ENCODE assay signal across 8 mouse cellular contexts in the genomic region with DNA sequence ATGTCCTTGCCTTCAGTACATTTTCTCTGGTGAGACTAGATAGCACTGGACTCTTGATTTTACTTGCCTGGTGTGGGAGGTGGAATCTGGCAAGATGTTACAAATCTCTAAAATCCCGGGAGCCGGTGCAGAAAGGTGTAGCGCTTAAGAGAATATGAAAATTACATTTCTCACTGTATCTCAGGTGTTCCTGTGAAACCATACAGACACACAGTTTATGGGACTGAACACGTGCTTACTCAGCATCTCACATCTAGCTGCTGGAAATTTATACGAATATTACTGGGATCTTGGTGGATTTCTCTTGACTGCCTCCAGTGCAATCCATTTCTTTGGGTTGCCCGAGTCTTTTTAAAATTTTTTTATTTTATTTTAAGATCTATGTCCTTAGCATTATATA. TPM values are rescaled to one million over a fixed set of nuclear protein-coding genes. Genes with fewer than 3 reads are reported as not detected.
DNase-seq lines count a peak whose midpoint lies in the region; ATAC-seq lines count a peak whose summit lies in the region.

No protein-coding gene starts in this region.

- H3K4me3 ChIP-seq in kidney, embryonic 14.5 days (ENCODE audit: low read length): peak overlapping the region; percentile 58
- peak overlapping the region; percentile 87 for H3K4me3 ChIP-seq in hindbrain, embryonic 14.5 days (replicated peaks; ENCODE audit: low read length)
- H3K4me3 ChIP-seq in midbrain, embryonic 14.5 days (replicated peaks; ENCODE audit: low read depth, low read length): peak overlapping the region; percentile 99

- H3K4me2 ChIP-seq in kidney, embryonic 14.5 days (replicated peaks; ENCODE audit: low read depth, low read length): peak overlapping the region; percentile 74
- peak overlapping the region; percentile 80 for H3K4me2 ChIP-seq in hindbrain, embryonic 14.5 days (replicated peaks)
- peak overlapping the region; percentile 86 for H3K4me2 ChIP-seq in midbrain, embryonic 14.5 days (ENCODE audit: low read length)

- H3K36me3 ChIP-seq in kidney, embryonic 14.5 days (ENCODE audit: control insufficient read depth, insufficient read depth, low read length): peaks cover 10% of the 10 kb centered on the region; the same call in 1 of the 2 replicates
- peaks cover 12% of the 10 kb centered on the region for H3K36me3 ChIP-seq in hindbrain, embryonic 14.5 days (replicated peaks; ENCODE audit: control insufficient read depth, insufficient read depth)
- peaks cover 4% of the 10 kb centered on the region; the same call in 1 of the 2 replicates for H3K36me3 ChIP-seq in midbrain, embryonic 14.5 days (ENCODE audit: control insufficient read depth, insufficient read depth, low read length)

- no peak overlapping the region for H3K27ac ChIP-seq in kidney, embryonic 14.5 days (ENCODE audit: low read depth, low read length)
- H3K27ac ChIP-seq in hindbrain, embryonic 14.5 days: no peak overlapping the region
- no peak overlapping the region for H3K27ac ChIP-seq in midbrain, embryonic 14.5 days (replicated peaks; ENCODE audit: low read depth, low read length)

- H3K27me3 ChIP-seq in kidney, embryonic 14.5 days (ENCODE audit: control insufficient read depth, insufficient read depth, low read length): no peaks in the 10 kb centered on the region
- no peaks in the 10 kb centered on the region for H3K27me3 ChIP-seq in hindbrain, embryonic 14.5 days (ENCODE audit: control insufficient read depth, insufficient read depth, low read length)
- no peaks in the 10 kb centered on the region for H3K27me3 ChIP-seq in midbrain, embryonic 14.5 days (ENCODE audit: control insufficient read depth, insufficient read depth, low read length)

- H3K9me3 ChIP-seq in kidney, embryonic 14.5 days (ENCODE audit: control insufficient read depth, low read length): no peaks in the 10 kb centered on the region
- H3K9me3 ChIP-seq in hindbrain, embryonic 14.5 days (ENCODE audit: control insufficient read depth, low read length): no peaks in the 10 kb centered on the region
- H3K9me3 ChIP-seq in midbrain, embryonic 14.5 days (ENCODE audit: control insufficient read depth, low read length): no peaks in the 10 kb centered on the region

- 66% methylated on average over 6 of the region's 6 CpGs for WGBS in kidney, embryonic 14.5 days
- 83% methylated on average over 6 of the region's 6 CpGs for WGBS in hindbrain, embryonic 14.5 days
- 87% methylated on average over 6 of the region's 6 CpGs for WGBS in midbrain, embryonic 14.5 days

- H3K9ac ChIP-seq in kidney, embryonic 14.5 days (ENCODE audit: low read depth, low read length): peak overlapping the region; percentile 80; the same call in 1 of the 2 replicates
- peak overlapping the region; percentile 88 for H3K9ac ChIP-seq in hindbrain, embryonic 14.5 days
- H3K9ac ChIP-seq in midbrain, embryonic 14.5 days (replicated peaks; ENCODE audit: low read length): peak overlapping the region; percentile 89

- no peak for ATAC-seq in kidney, embryonic 14.5 days (ENCODE audit: low FRiP score, low TSS enrichment)
- no peak for ATAC-seq in hindbrain, embryonic 14.5 days (ENCODE audit: low FRiP score)
- no peak for ATAC-seq in midbrain, embryonic 14.5 days (ENCODE audit: low FRiP score, low TSS enrichment)

- peaks cover 12% of the 10 kb centered on the region for H3K4me1 ChIP-seq in kidney, embryonic 14.5 days (ENCODE audit: control insufficient read depth, insufficient read depth, low read length)
- H3K4me1 ChIP-seq in hindbrain, embryonic 14.5 days (replicated peaks; ENCODE audit: control insufficient read depth, insufficient read depth, low read length): peaks cover 32% of the 10 kb centered on the region
- peaks cover 17% of the 10 kb centered on the region for H3K4me1 ChIP-seq in midbrain, embryonic 14.5 days (ENCODE audit: control insufficient read depth, insufficient read depth, low read length)

- DNase-seq in kidney, postnatal 36 days: no peak
- DNase-seq in brain, adult 2 months (ENCODE audit: low read depth, low spot score): peak; percentile 36
- no peak for DNase-seq in hindbrain, embryonic 14.5 days (ENCODE audit: low spot score)
- DNase-seq in midbrain, embryonic 14.5 days: no peak
- no peak for DNase-seq in yolk sac, embryonic 10.5 days (ENCODE audit: low spot score)
- no peak for DNase-seq in embryo, embryonic 9.5 days (ENCODE audit: extremely low spot score)
- no peak for DNase-seq in adrenal gland, adult 8-10 months

RNA-seq across cellular contexts. Expression of gene Ywhab, which starts 1.5 kb away (rescaled TPM):
- 217 and 305 TPM in 2 replicates for polyA plus RNA-seq in kidney, embryonic 14.5 days (2014; fragmentation: Nextera tagmentation; extraction: Ambion mirVana)
- polyA plus RNA-seq in hindbrain, embryonic 14.5 days (2014; fragmentation: Nextera tagmentation; extraction: Ambion mirVana): 445 and 473 TPM in 2 replicates
- polyA plus RNA-seq in midbrain, embryonic 14.5 days (2014; fragmentation: Nextera tagmentation; extraction: Ambion mirVana): 394 and 437 TPM in 2 replicates
- total RNA-seq in adrenal gland, adult 8-10 months (2022): 100 to 1,000 TPM; 219 to 306 (median 257) TPM

RNA-seq across cellular contexts. Expression of gene Pabpc1l, which starts 29.0 kb away (rescaled TPM):
- 2.7 and 3.4 TPM in 2 replicates for polyA plus RNA-seq in kidney, embryonic 14.5 days (2014; fragmentation: Nextera tagmentation; extraction: Ambion mirVana)
- 1.6 and 2.2 TPM in 2 replicates for polyA plus RNA-seq in hindbrain, embryonic 14.5 days (2014; fragmentation: Nextera tagmentation; extraction: Ambion mirVana)
- 0.92 and 1.6 TPM in 2 replicates for polyA plus RNA-seq in midbrain, embryonic 14.5 days (2014; fragmentation: Nextera tagmentation; extraction: Ambion mirVana)
- total RNA-seq in adrenal gland, adult 8-10 months (2022): 1 to 10 TPM in 3 of 4 experiments, under 1 TPM in 1; 0.56 to 2.2 (median 1.3) TPM
